Mouse (Mus musculus): ENCODE results near the gene Vps13d.

Vps13d gene

GRCm38 (mm10) chr4:145097974-145098373 is 96.8 kb downstream of the Vps13d start:
- DNase-seq (ENCODE audit: low read depth in 2 of 2, low spot score in 2 of 2): no peak

GRCm38 (mm10) chr4:145096481-145097039 is 98.2 kb downstream of the Vps13d start:
- DNase-seq (ENCODE audit: low read depth in 2 of 2, low spot score in 2 of 2): no peak

- DNase-seq (ENCODE audit: low read depth in 2 of 2, low spot score in 2 of 2): no peak
These were observed 108.3 kb downstream of the Vps13d start for GRCm38 (mm10) chr4:145086509-145086908.

GRCm38 (mm10) chr4:145079324-145079723 is 115.5 kb downstream of the Vps13d start:
- no peak for DNase-seq (ENCODE audit: low read depth in 2 of 2, low spot score in 2 of 2)

GRCm38 (mm10) chr4:145074276-145074675 is 120.5 kb downstream of the Vps13d start:
- DNase-seq (ENCODE audit: low read depth in 2 of 2, low spot score in 2 of 2): no peak

GRCm38 (mm10) chr4:145073728-145074127 is 121.1 kb downstream of the Vps13d start:
- DNase-seq (ENCODE audit: low read depth in 2 of 2, low spot score in 2 of 2): no peak

- DNase-seq (ENCODE audit: low read depth in 2 of 2, low spot score in 2 of 2): no peak
These were observed 122.9 kb downstream of the Vps13d start for GRCm38 (mm10) chr4:145071942-145072341.

GRCm38 (mm10) chr4:145067019-145067680 is 127.7 kb downstream of the Vps13d start:
- no peak for DNase-seq (ENCODE audit: low read depth in 2 of 2, low spot score in 2 of 2)

- DNase-seq (ENCODE audit: low read depth in 2 of 2, low spot score in 2 of 2): no peak
These were observed 128.3 kb downstream of the Vps13d start for GRCm38 (mm10) chr4:145066336-145067018.

- DNase-seq (ENCODE audit: low read depth in 2 of 2, low spot score in 2 of 2): no peak
These were observed 135.9 kb downstream of the Vps13d start for GRCm38 (mm10) chr4:145058749-145059442.

GRCm38 (mm10) chr4:145056346-145056745 is 138.5 kb downstream of the Vps13d start:
- no peak for DNase-seq (ENCODE audit: low read depth in 2 of 2, low spot score in 2 of 2)

GRCm38 (mm10) chr4:145055792-145056191 is 139.0 kb downstream of the Vps13d start:
- DNase-seq (ENCODE audit: low read depth in 2 of 2, low spot score in 2 of 2): no peak

GRCm38 (mm10) chr4:145054369-145054768 is 140.4 kb downstream of the Vps13d start:
- DNase-seq (ENCODE audit: low read depth in 2 of 2, low spot score in 2 of 2): no peak

- DNase-seq (ENCODE audit: low read depth in 2 of 2, low spot score in 2 of 2): no peak
These were observed 142.1 kb downstream of the Vps13d start for GRCm38 (mm10) chr4:145052697-145053096.

- DNase-seq (ENCODE audit: low read depth in 2 of 2, low spot score in 2 of 2): no peak
These were observed 142.5 kb downstream of the Vps13d start for GRCm38 (mm10) chr4:145052282-145052681.

- DNase-seq (ENCODE audit: low read depth in 2 of 2, low spot score in 2 of 2): no peak
These were observed 143.4 kb downstream of the Vps13d start for GRCm38 (mm10) chr4:145051209-145051969.

- DNase-seq (ENCODE audit: low read depth in 2 of 2, low spot score in 2 of 2): no peak
These were observed 144.1 kb downstream of the Vps13d start for GRCm38 (mm10) chr4:145050518-145051208.

GRCm38 (mm10) chr4:145047964-145048363 is 146.8 kb downstream of the Vps13d start:
- DNase-seq (ENCODE audit: low read depth in 2 of 2, low spot score in 2 of 2): no peak

GRCm38 (mm10) chr4:145046032-145046401 is 148.8 kb downstream of the Vps13d start:
- no peak for DNase-seq (ENCODE audit: low read depth in 2 of 2, low spot score in 2 of 2)

- DNase-seq (ENCODE audit: low read depth in 2 of 2, low spot score in 2 of 2): peak; percentile 9 to 36
These were observed 149.3 kb downstream of the Vps13d start for GRCm38 (mm10) chr4:145045312-145046031.

Data from CD8-positive naive resting alpha-beta T cell, adult 2 months (primary cell).